Comparison of ENCODE assay signal across 33 mouse cellular contexts in genomic region chr5:29784906-29785305, GRCm38 (mm10). TPM values are rescaled to one million over a fixed set of nuclear protein-coding genes. Genes with fewer than 3 reads are reported as not detected.
"Had no signal": no experiment of that assay in that cellular context is flagged by ENCODE, and none has a peak within 500 bp of the region (broad histone marks: within the 10 kb centered on the region; RNA-seq: fewer than 3 reads in every experiment).

No protein-coding gene starts in this region.

RNA-seq across cellular contexts. Expression of gene Gm5129, which starts 49.2 kb away (rescaled TPM):
- total RNA-seq: left cerebral cortex, adult 8-10 months; left cerebral cortex, postnatal 10 days; left cerebral cortex, postnatal 14 days; left cerebral cortex, postnatal 36 days; left cerebral cortex, postnatal 4 days; megakaryocyte-erythroid progenitor cell, adult 5-6 weeks; midbrain, postnatal 0 days had no signal
- polyA plus RNA-seq: limb, embryonic 11.5 days; limb, embryonic 12.5 days; limb, embryonic 13.5 days; limb, embryonic 15.5 days; liver, embryonic 11.5 days; liver, embryonic 12.5 days; liver, embryonic 13.5 days; liver, embryonic 15.5 days; liver, embryonic 16.5 days; liver, postnatal 0 days; lung, adult 2 months; lung, embryonic 14.5 days; lung, embryonic 15.5 days; lung, embryonic 16.5 days; lung, postnatal 0 days; macrophage; midbrain, embryonic 10.5 days; midbrain, embryonic 11.5 days; midbrain, embryonic 12.5 days; midbrain, embryonic 13.5 days; midbrain, embryonic 14.5 days; midbrain, embryonic 15.5 days; midbrain, embryonic 16.5 days; midbrain, postnatal 0 days; neural tube, embryonic 11.5 days; neural tube, embryonic 12.5 days; neural tube, embryonic 13.5 days had no signal
